Mouse (Mus musculus) limb, embryonic 14.5 days (tissue): ENCODE results near the gene Slc6a13. TPM values are rescaled to one million over a fixed set of nuclear protein-coding genes. Genes with fewer than 3 reads are reported as not detected.
A peak's percentile ranks its signal among the peaks of the same experiment; 100 is the strongest.

Experiments
- ATAC-seq: fragments of 200-750 bp; cut with Nextera tagmentation; 2 replicates; pipeline ENCODE4 v1.8.0; 2017; ENCODE audit warnings: low read depth, moderate number of reproducible peaks, moderate TSS enrichment; ENCODE audit not compliant: low FRiP score
- DNase-seq: peaks from one replicate; pipeline ENCODE4 v3.0.0-alpha.2; 2015; ENCODE audit warnings: low spot score
- H3K27ac ChIP-seq: fragments of 300-500 bp; sonication (generic); replicated peaks from 2 replicates; pipeline ENCODE4 v1.5.1; 2014; ENCODE audit warnings: low read depth, mild to moderate bottlenecking, low read length, moderate library complexity, mixed read lengths
- H3K27me3 ChIP-seq: fragments of 300-500 bp; sonication (generic); 2 replicates; pipeline ENCODE4 v1.6.1; 2014; ENCODE audit warnings: low read length, mixed read lengths; ENCODE audit not compliant: control insufficient read depth, insufficient read depth
- H3K36me3 ChIP-seq: fragments of 300-500 bp; sonication (generic); 2 replicates; pipeline ENCODE4 v1.6.1; 2014; ENCODE audit warnings: mild to moderate bottlenecking, low read length, moderate library complexity, mixed read lengths; ENCODE audit not compliant: control insufficient read depth, insufficient read depth
- H3K4me1 ChIP-seq: fragments of 300-500 bp; sonication (generic); 2 replicates; pipeline ENCODE4 v1.6.1; 2014; ENCODE audit warnings: antibody characterized with exemption, low read length, mixed read lengths; ENCODE audit not compliant: control insufficient read depth, insufficient read depth
- H3K4me2 ChIP-seq: fragments of 300-500 bp; sonication (generic); replicated peaks from 2 replicates; pipeline ENCODE4 v1.6.1; 2014; ENCODE audit warnings: low read depth, mild to moderate bottlenecking, low read length, moderate library complexity; ENCODE audit not compliant: severe bottlenecking
- H3K4me3 ChIP-seq: fragments of 300-500 bp; sonication (generic); replicated peaks from 2 replicates; pipeline ENCODE4 v1.5.1; 2014; ENCODE audit warnings: low read length
- H3K9ac ChIP-seq: fragments of 300-500 bp; sonication (generic); 2 replicates; pipeline ENCODE4 v1.6.1; 2014; ENCODE audit warnings: mild to moderate bottlenecking, low read depth, low read length, moderate library complexity; ENCODE audit not compliant: severe bottlenecking
- H3K9me3 ChIP-seq: fragments of 300-500 bp; sonication (generic); 2 replicates; pipeline ENCODE4 v1.6.1; 2016; ENCODE audit warnings: low read length; ENCODE audit not compliant: control insufficient read depth
- POLR2A ChIP-seq: fragments of 200-500 bp; IDR thresholded peaks from 2 replicates; pipeline ENCODE4 v1.8.0; 2012; ENCODE audit warnings: inconsistent platforms, mild to moderate bottlenecking, moderate library complexity, borderline replicate concordance; ENCODE audit not compliant: insufficient read depth, insufficient read length; ENCODE audit errors: extremely low read depth
- WGBS: fragments of 180-500 bp; shearing (Covaris S2); extraction: QIAGEN DNeasy Blood & Tissue Kit; methylation state at CpG from one replicate; pipeline ENCODE4 v1.1.7; 2014; 5-methylcytosine and 5-hydroxymethylcytosine counted together
- polyA plus RNA-seq, 2 experiments: library from polyadenylated mRNA; depleted of rRNA in 1 of 2; stranded (reverse) in 1 of 2; unstranded in 1 of 2; fragments of >200 nt; fragmentation: Nextera tagmentation in 1 of 2; extraction: Ambion mirVana in 1 of 2; gene quantifications; 2 replicates each; pipeline versions ENCODE4 v1.2.1 to v1.2.3; 2012 to 2014

Gene Slc6a13
- polyA plus RNA-seq, 2 experiments = 2.6 to 3.3 TPM

GRCm38 (mm10) chr6:121284132-121284531 lies 15.9 kb upstream of the Slc6a13 start:
- ATAC-seq = no peak
- Histone ChIP-seq H3K9ac (no peak overlapping the region), H3K27ac (no peak overlapping the region), H3K27me3 (no peaks in the 10 kb centered on the region), H3K9me3 (no peaks in the 10 kb centered on the region), H3K36me3 (no peaks in the 10 kb centered on the region), H3K4me1 (no peaks in the 10 kb centered on the region), H3K4me3 (no peak overlapping the region), H3K4me2 (no peak overlapping the region)
- DNase-seq = no peak
- no peak for TF ChIP-seq POLR2A
- 91% methylated on average over 5 of the region's 5 CpGs for WGBS

DNA sequence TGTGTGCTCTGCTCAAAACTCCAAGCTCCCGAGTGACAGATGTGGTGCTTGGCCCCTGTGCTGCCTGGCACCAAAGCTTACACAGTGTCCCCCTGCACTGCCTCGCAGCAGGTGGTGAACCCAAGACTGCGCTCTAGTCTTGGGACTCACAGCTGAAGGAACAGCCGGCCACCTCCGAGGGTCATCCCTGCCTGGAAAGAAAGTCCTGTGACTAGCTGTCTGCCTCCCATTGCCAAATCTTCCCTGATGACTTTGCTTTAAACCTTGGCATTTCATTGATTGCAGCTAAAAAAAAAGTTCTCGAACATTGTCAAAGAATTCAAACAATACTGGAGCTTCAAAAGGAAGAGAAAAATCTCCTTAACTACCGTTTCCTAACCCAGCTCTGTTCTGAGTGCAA lies 710 bp upstream of the Slc6a13 start:
- WGBS = 54% methylated on average over 7 of the region's 7 CpGs
- 0 out of 2 replicates have a peak, but pooled peaks cover 4% of the 10 kb centered on the region for H3K4me1 ChIP-seq
- no peak overlapping the region for H3K4me3 ChIP-seq
- no peak overlapping the region for H3K27ac ChIP-seq
- H3K9me3 ChIP-seq = no peaks in the 10 kb centered on the region
- no peak overlapping the region for H3K4me2 ChIP-seq
- no peak for TF ChIP-seq POLR2A
- ATAC-seq (no peak), DNase-seq (no peak)
- no peak overlapping the region for H3K9ac ChIP-seq
- H3K27me3 ChIP-seq = no peaks in the 10 kb centered on the region; the same call in 1 of the 2 replicates
- no peaks in the 10 kb centered on the region for H3K36me3 ChIP-seq

GRCm38 (mm10) chr6:121300504-121300903 lies 477 bp downstream of the Slc6a13 start:
- H3K4me3 ChIP-seq = no peak overlapping the region
- H3K36me3 ChIP-seq = no peaks in the 10 kb centered on the region
- no peak overlapping the region for H3K9ac ChIP-seq
- 0 out of 2 replicates have a peak, but pooled peaks cover 4% of the 10 kb centered on the region for H3K4me1 ChIP-seq
- no peak overlapping the region for H3K4me2 ChIP-seq
- H3K9me3 ChIP-seq = no peaks in the 10 kb centered on the region
- TF ChIP-seq POLR2A = no peak
- H3K27me3 ChIP-seq = no peaks in the 10 kb centered on the region; the same call in 1 of the 2 replicates
- DNase-seq (no peak), ATAC-seq (no peak)
- H3K27ac ChIP-seq = no peak overlapping the region
- WGBS = 44% methylated on average over 9 of the region's 9 CpGs

DNA sequence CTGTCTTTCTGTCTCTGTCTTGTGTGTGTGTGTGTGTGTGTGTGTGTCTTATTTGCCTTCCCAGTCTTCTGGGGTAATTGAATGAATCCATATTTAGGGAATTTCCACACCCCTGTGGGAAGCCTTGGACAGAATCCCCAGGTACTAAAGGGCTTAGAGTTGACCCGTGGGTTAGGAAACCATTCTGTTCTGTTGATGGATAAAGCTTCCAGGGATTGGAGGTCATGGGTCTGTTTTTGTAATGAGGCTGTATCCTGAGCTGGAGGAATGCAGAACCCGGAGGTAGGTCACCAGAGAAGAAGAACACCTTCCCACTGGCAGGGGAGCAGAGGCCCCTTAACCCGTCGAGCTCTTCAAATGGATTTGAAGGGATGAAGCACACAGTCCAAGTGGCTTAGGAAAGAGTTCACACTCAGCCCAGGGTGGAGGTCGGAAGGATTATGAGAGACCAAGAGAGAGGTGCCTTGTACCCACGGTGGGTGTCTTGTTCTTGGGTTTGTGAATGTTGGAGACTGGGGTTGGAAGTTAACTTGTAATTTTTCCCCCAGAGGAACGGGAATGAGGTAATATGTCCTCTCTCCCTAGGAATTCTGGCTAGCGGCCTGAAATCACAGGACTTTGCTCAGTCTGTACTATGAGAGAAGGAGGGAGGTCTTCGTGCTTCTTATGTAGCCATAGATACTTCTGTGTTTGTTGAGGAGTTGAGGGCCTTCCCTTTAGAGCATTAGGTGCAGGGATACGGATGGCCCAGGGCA lies 3.6 kb downstream of the Slc6a13 start:
- 0 out of 2 replicates have a peak, but pooled peaks have one; percentile 34 for ATAC-seq
- no peaks in the 10 kb centered on the region; the same call in 1 of the 2 replicates for H3K27me3 ChIP-seq
- no peaks in the 10 kb centered on the region for H3K36me3 ChIP-seq
- TF ChIP-seq POLR2A = no peak
- no peak overlapping the region for H3K4me2 ChIP-seq
- no peak overlapping the region for H3K9ac ChIP-seq
- H3K4me3 ChIP-seq = no peak overlapping the region
- H3K4me1 ChIP-seq = 0 out of 2 replicates have a peak, but pooled peaks cover 4% of the 10 kb centered on the region
- H3K9me3 ChIP-seq = no peaks in the 10 kb centered on the region
- WGBS = 66% methylated on average over 10 of the region's 10 CpGs
- no peak overlapping the region for H3K27ac ChIP-seq
- peak; percentile 13 for DNase-seq

- H3K9ac ChIP-seq = no peak overlapping the region
- DNase-seq (no peak), ATAC-seq (no peak)
- 80% methylated on average over 9 of the region's 9 CpGs for WGBS
- H3K9me3 ChIP-seq = no peaks in the 10 kb centered on the region
- no peak overlapping the region for H3K4me3 ChIP-seq
- no peaks in the 10 kb centered on the region for H3K36me3 ChIP-seq
- no peak overlapping the region for H3K4me2 ChIP-seq
- no peaks in the 10 kb centered on the region; the same call in 1 of the 2 replicates for H3K27me3 ChIP-seq
- no peak for TF ChIP-seq POLR2A
- 0 out of 2 replicates have a peak, but pooled peaks cover 4% of the 10 kb centered on the region for H3K4me1 ChIP-seq
- H3K27ac ChIP-seq = no peak overlapping the region
Observed at GRCm38 (mm10) chr6:121304630-121305029, 4.6 kb downstream of the Slc6a13 start.
